Comparison of ENCODE assay signal across 8 mouse cellular contexts in genomic region chr7:73377307-73377706, GRCm38 (mm10). TPM values are rescaled to one million over a fixed set of nuclear protein-coding genes. Genes with fewer than 3 reads are reported as not detected.
DNase-seq lines count a peak whose midpoint lies in the region; ATAC-seq and TF ChIP-seq lines count a peak whose summit lies in the region.

No protein-coding gene starts in this region.

- H3K4me2 ChIP-seq in forebrain, embryonic 16.5 days (ENCODE audit: low read length): peak overlapping the region; percentile 87
- peak overlapping the region; percentile 94 for H3K4me2 ChIP-seq in limb, embryonic 14.5 days (replicated peaks; ENCODE audit: low read depth, low read length, severe bottlenecking)
- peak overlapping the region; percentile 95 for H3K4me2 ChIP-seq in stomach, embryonic 16.5 days (ENCODE audit: low read depth, low read length)
- no peak overlapping the region for H3K4me2 ChIP-seq in kidney, embryonic 16.5 days (replicated peaks; ENCODE audit: low read depth, low read length)

- H3K27ac ChIP-seq in forebrain, embryonic 16.5 days (ENCODE audit: low read length): peak overlapping the region; percentile 71
- H3K27ac ChIP-seq in limb, embryonic 14.5 days (replicated peaks; ENCODE audit: low read depth, low read length): no peak overlapping the region
- peak overlapping the region; percentile 31; the same call in 1 of the 2 replicates for H3K27ac ChIP-seq in stomach, embryonic 16.5 days (ENCODE audit: low read length)
- H3K27ac ChIP-seq in kidney, embryonic 16.5 days (ENCODE audit: low read length): no peak overlapping the region

- peak; percentile 35 for DNase-seq in right cerebral cortex, postnatal 25 days
- no peak for DNase-seq in right cerebral cortex, postnatal 14 days
- no peak for DNase-seq in limb, embryonic 14.5 days (ENCODE audit: low spot score)
- DNase-seq in kidney, postnatal 14 days: no peak
- no peak for DNase-seq in lung, postnatal 36 days

- H3K4me1 ChIP-seq in forebrain, embryonic 16.5 days (replicated peaks; ENCODE audit: control insufficient read depth, insufficient read depth, low read length): peaks cover 43% of the 10 kb centered on the region
- H3K4me1 ChIP-seq in limb, embryonic 14.5 days (ENCODE audit: control insufficient read depth, insufficient read depth, low read length): peaks cover 24% of the 10 kb centered on the region
- peaks cover 31% of the 10 kb centered on the region for H3K4me1 ChIP-seq in stomach, embryonic 16.5 days (ENCODE audit: control insufficient read depth, insufficient read depth, low read length)
- peaks cover 18% of the 10 kb centered on the region for H3K4me1 ChIP-seq in kidney, embryonic 16.5 days (ENCODE audit: insufficient read depth, low read length)

- peak overlapping the region; percentile 65 for H3K9ac ChIP-seq in forebrain, embryonic 16.5 days (replicated peaks; ENCODE audit: low read depth, low read length)
- H3K9ac ChIP-seq in limb, embryonic 14.5 days (ENCODE audit: low read depth, low read length, severe bottlenecking): peak overlapping the region; percentile 13; the same call in 1 of the 2 replicates
- H3K9ac ChIP-seq in stomach, embryonic 16.5 days (ENCODE audit: low read length): peak overlapping the region; percentile 61; the same call in 1 of the 2 replicates
- no peak overlapping the region for H3K9ac ChIP-seq in kidney, embryonic 16.5 days (replicated peaks; ENCODE audit: low read length)

- H3K27me3 ChIP-seq in forebrain, embryonic 16.5 days (replicated peaks; ENCODE audit: control insufficient read depth, insufficient read depth, low read length): 0 out of 2 replicates have a peak, but pooled peaks cover 4% of the 10 kb centered on the region
- peaks cover 19% of the 10 kb centered on the region for H3K27me3 ChIP-seq in limb, embryonic 14.5 days (ENCODE audit: control insufficient read depth, insufficient read depth, low read length)
- 0 out of 2 replicates have a peak, but pooled peaks cover 8% of the 10 kb centered on the region for H3K27me3 ChIP-seq in stomach, embryonic 16.5 days (ENCODE audit: control insufficient read depth, insufficient read depth, low read length)
- peaks cover 31% of the 10 kb centered on the region for H3K27me3 ChIP-seq in kidney, embryonic 16.5 days (ENCODE audit: insufficient read depth, low read length)

- peak overlapping the region; percentile 73 for H3K4me3 ChIP-seq in forebrain, embryonic 16.5 days (replicated peaks; ENCODE audit: low read length)
- peak overlapping the region; percentile 69 for H3K4me3 ChIP-seq in limb, embryonic 14.5 days (replicated peaks; ENCODE audit: low read length)
- H3K4me3 ChIP-seq in stomach, embryonic 16.5 days (replicated peaks; ENCODE audit: low read length): peak overlapping the region; percentile 71
- no peak overlapping the region for H3K4me3 ChIP-seq in kidney, embryonic 16.5 days (ENCODE audit: low read length)

- TF ChIP-seq POLR2A in limb, embryonic 14.5 days (IDR thresholded peaks at IDR 0.05; ENCODE audit: borderline replicate concordance, extremely low read depth, insufficient read depth, insufficient read length): no peak

- H3K9me3 ChIP-seq in forebrain, embryonic 16.5 days (ENCODE audit: control insufficient read depth, low read length): no peaks in the 10 kb centered on the region
- no peaks in the 10 kb centered on the region for H3K9me3 ChIP-seq in limb, embryonic 14.5 days (ENCODE audit: control insufficient read depth, low read length)
- no peaks in the 10 kb centered on the region for H3K9me3 ChIP-seq in stomach, embryonic 16.5 days (replicated peaks; ENCODE audit: control insufficient read depth, low read length)
- no peaks in the 10 kb centered on the region for H3K9me3 ChIP-seq in kidney, embryonic 16.5 days (ENCODE audit: low read length)

- H3K36me3 ChIP-seq in forebrain, embryonic 16.5 days (ENCODE audit: control insufficient read depth, insufficient read depth): no peaks in the 10 kb centered on the region
- H3K36me3 ChIP-seq in limb, embryonic 14.5 days (ENCODE audit: control insufficient read depth, insufficient read depth, low read length): no peaks in the 10 kb centered on the region
- no peaks in the 10 kb centered on the region for H3K36me3 ChIP-seq in stomach, embryonic 16.5 days (ENCODE audit: control insufficient read depth, insufficient read depth, low read length)
- no peaks in the 10 kb centered on the region for H3K36me3 ChIP-seq in kidney, embryonic 16.5 days (ENCODE audit: insufficient read depth, low read length)

- no peak for ATAC-seq in forebrain, embryonic 16.5 days
- no peak for ATAC-seq in limb, embryonic 14.5 days (ENCODE audit: low FRiP score, low read depth)
- no peak for ATAC-seq in stomach, embryonic 16.5 days (ENCODE audit: insufficient read depth, low FRiP score)
- no peak for ATAC-seq in kidney, embryonic 16.5 days (ENCODE audit: low FRiP score, low TSS enrichment)

- WGBS in forebrain, embryonic 16.5 days: 6% methylated on average over 12 of the region's 12 CpGs
- 61% methylated on average over 12 of the region's 12 CpGs for WGBS in limb, embryonic 14.5 days
- 45% methylated on average over 12 of the region's 12 CpGs for WGBS in stomach, embryonic 16.5 days
- WGBS in kidney, embryonic 16.5 days: 63% methylated on average over 12 of the region's 12 CpGs

RNA-seq across cellular contexts. Expression of gene Rgma, which starts 2.0 kb away (rescaled TPM):
- 22.2 and 23.1 TPM in 2 replicates for polyA plus RNA-seq in forebrain, embryonic 16.5 days (2015; fragmentation: Nextera tagmentation; extraction: Ambion mirVana)
- 49.1 and 64.3 TPM in 2 replicates for polyA plus RNA-seq in limb, embryonic 14.5 days (2012; rRNA removed)
- 23.5 and 30.9 TPM in 2 replicates for polyA plus RNA-seq in limb, embryonic 14.5 days (2014; fragmentation: Nextera tagmentation; extraction: Ambion mirVana)
- polyA plus RNA-seq in stomach, embryonic 16.5 days (2015; fragmentation: Nextera tagmentation; extraction: Ambion mirVana): 10.7 and 11.7 TPM in 2 replicates
- 10.0 and 12.8 TPM in 2 replicates for polyA plus RNA-seq in kidney, embryonic 16.5 days (2015; fragmentation: Nextera tagmentation; extraction: Ambion mirVana)

Comparison
In these comparisons a context has a peak if more than half of its experiments do, and no peak if none do; other contexts are left out.
1. H3K27ac ChIP-seq: peak in forebrain, embryonic 16.5 days (single experiment) and stomach, embryonic 16.5 days (single experiment); none in limb, embryonic 14.5 days (single experiment) and kidney, embryonic 16.5 days (single experiment).